Mouse (Mus musculus): ENCODE data around the gene Zfp541.

GRCm38 (mm10) chr7:16087587-16087986 is 26.0 kb downstream of the Zfp541 start:
- TF ChIP-seq CTCF (IDR thresholded peaks at IDR 0.05; ENCODE audit: extremely low read depth, insufficient read length, insufficient replicate concordance, low read depth, low read length) = no peak
- no peak for TF ChIP-seq POLR2A (IDR thresholded peaks at IDR 0.05; ENCODE audit: low read depth, low read length)

Data from small intestine, adult 2 months (tissue).